Mouse (Mus musculus): Measurements from ENCODE around the gene Dnal4. TPM values are rescaled to one million over a fixed set of nuclear protein-coding genes. Genes with fewer than 3 reads are reported as not detected.
"Not testable (repeated sequence)": the region's sequence is repeated elsewhere in the genome, so short reads cannot be mapped to it uniquely, and the experiment has no call there.

The Dnal4 gene
- 10 to 100 TPM; 25.3 to 25.6 TPM for total RNA-seq (2021)
- long read RNA-seq, experiment 1, transcript Dnal4-201 (4 exons, 1,472 nt): major isoform, 44 of 60 reads
- long read RNA-seq, experiment 1, partial matches to known transcripts: 7 of 60 reads
- long read RNA-seq, experiment 1, other reads (novel, unspliced or antisense): 8 of 60 reads
- long read RNA-seq, experiment 2, transcript Dnal4-201 (4 exons, 1,472 nt): major isoform, 52 of 64 reads
- long read RNA-seq, experiment 2, partial matches to known transcripts: 7 of 64 reads
- long read RNA-seq, experiment 2, other reads (novel, unspliced or antisense): 4 of 64 reads

- no peak for DNase-seq (ENCODE audit: low spot score in 2 of 2)
Observed at GRCm38 (mm10) chr15:79777749-79778148, at the start of gene Dnal4. TSS of gene Dnal4 (minus strand) at chr15:79777849.

DNA sequence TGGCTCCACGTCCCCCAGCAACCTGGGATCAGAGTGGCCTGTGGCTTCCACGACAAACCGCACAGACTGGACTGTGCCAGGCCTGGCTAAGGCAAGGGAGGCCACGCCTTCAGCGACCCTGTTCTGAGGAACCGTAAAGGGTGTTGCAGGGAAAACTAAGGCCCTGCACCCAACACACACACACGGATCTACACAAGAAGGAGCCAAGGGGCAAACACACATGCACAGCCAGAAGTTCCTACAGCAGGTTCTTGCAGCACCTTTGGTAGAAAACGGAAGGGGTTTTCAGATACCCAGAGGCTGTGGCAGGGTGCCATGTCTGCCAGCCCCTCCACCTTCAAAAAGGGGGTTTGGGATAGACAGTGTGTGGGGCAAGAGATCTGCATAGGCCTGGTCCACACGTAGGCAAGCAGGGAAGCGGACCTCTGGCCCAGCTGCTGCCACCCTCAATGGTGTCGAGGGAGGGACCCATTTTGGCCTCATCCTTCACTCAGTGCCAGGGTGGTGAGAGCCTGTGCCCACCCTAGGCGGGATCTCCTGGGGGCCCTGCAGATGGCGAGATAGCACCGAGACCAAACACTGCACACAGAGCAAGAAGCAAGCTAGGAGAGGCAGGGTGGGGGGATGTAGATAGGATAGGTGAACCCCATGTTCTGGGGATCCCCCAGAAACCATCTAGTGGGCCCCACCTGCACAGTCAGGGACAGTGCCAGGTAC is 49.6 kb upstream of the Dnal4 start:
- DNase-seq (ENCODE audit: low spot score in 2 of 2): no peak

DNA sequence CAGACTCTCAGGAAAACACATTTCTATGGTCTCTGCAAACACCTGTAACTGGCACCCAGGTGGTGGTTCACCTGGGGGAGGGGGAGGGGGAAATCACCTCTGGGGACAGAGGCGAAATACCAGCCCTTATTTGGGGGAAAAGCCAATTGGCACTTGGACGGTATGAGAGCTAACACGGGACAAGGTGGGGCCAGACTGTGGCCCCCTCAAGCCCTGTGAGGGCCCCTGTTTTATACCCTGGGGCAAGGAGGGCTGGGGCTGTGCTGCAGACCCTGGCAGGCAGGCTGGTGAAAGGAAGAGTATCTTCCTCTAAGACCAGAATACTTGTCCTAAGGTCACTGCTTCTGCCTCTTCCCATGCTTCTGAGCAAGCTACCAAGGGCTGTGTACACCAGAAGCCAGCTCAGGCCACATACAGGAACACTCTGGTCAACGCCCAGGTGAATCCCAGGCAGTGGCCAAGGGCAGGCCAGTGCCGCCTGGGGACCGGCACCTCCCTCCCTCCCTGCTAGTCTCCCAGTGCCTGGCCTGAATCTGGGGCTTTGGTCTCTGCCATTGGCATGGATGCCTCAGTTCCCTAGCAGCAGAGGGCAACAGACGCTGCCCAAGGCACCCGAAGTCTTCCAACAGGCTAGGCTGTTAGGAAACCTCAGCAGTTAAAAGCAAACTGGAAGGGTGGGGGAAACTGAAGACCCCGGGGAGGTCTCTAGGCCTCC is 48.7 kb upstream of the Dnal4 start:
- no peak for DNase-seq (ENCODE audit: low spot score in 2 of 2)

GRCm38 (mm10) chr15:79825146-79825825 is 47.6 kb upstream of the Dnal4 start:
- no peak for DNase-seq (ENCODE audit: low spot score in 2 of 2)

DNA sequence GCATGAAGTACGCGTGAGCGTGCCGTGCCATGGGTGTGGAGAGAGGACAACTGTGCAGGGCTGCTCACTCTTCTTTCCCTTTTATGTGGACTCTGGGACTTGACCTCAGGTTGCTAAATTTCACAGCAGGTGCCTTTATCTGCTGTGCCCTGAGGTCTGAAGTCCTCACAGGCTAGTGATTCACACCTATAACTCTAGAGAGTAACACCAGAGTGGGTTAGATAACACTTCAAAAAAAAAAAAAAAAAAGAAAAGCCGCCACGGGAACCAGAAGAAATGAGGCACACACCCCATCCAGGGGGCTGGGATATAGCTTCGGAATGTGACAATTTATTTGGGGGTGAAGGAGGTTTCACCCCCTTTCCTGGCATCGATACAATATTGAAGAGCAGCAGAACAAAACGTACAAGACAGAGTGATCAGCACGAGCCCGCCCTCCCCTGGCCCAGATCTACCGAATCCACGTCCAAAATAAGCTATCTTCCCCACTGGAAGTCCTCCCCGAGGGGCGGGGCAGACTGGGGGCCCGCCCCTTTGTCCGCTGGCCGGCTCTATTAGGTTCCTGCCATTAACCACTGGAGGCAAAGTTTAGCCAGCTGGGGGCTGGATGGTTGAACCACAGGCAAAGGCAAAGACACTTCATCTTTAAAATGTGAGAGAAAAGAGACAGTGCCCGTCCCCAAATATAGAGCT is 46.1 kb upstream of the Dnal4 start:
- DNase-seq (ENCODE audit: low spot score in 2 of 2): no peak

- DNase-seq (ENCODE audit: low spot score in 2 of 2): no peak
Observed at GRCm38 (mm10) chr15:79822265-79823199, 44.9 kb upstream of the Dnal4 start.

DNA sequence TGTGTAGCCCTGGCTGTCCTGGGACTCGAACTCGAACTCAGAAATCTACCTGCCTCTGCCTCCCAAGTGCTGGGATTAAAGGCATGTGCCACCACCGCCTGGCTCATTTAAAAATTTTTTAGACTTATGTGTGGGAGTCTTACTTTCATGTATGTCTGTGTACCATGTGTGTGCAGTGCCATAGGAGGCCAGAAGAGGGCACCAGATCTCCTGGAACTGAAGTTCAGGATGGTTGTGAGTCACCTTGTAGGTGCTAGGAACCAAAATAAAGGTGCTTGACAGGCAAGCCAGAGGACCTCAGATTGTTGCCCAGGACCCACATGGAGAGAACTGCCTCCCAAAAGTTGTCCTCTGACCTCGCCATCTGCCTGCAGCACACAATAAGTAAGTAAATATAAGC is 40.7 kb upstream of the Dnal4 start:
- no peak for DNase-seq (ENCODE audit: low spot score in 2 of 2)

DNA sequence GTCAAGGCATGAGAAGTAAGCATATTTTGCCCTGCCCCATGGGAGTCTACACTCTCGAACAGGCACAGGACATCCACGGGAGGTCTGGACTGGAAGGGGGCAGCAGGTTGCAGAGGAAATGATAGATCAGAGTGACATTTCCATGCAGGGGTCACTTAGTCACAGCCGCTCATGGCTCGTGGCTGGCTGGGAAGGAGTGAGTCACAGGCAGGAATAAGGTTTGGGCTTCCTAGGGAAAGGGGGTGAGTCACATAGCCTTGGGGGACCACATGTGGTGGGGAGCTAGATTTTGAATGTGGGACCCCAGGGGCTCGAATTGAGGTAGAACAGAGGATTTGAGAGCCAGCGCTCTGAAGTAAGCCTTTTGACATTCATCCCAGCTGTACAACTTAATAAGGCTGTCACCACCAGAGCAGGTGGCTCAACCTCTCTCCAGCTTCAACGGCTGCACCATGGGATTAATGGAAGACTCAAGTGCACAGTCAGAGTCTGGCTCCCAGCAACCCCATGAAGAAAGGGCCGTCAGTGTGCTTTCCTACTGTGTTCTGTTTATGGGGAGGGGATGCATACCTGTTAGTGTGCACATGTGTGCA is 36.1 kb upstream of the Dnal4 start:
- DNase-seq (ENCODE audit: low spot score in 2 of 2): no peak

GRCm38 (mm10) chr15:79812840-79813239 is 35.2 kb upstream of the Dnal4 start:
- DNase-seq (ENCODE audit: low spot score in 2 of 2): not testable (repeated sequence)

DNA sequence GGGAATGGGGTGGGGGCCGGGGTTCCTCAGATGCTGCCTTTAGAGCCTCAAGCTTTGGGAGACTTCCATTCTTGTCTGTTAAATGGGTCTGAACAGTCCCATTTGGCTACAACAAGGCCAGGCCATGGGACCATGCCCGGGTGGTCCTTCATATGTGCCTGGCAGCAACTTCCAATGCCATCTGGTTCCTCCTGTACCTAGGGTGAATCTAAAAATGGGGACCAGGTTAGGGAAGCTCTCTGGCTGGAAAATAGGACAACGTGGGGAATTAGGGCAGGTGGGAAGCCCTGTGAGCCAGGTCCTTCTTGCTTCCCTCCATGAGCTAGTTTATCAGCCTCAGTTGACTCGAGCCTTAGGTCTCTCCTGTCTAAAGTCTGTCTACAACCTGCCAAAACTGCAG is 33.3 kb upstream of the Dnal4 start:
- no peak for DNase-seq (ENCODE audit: low spot score in 2 of 2)

DNA sequence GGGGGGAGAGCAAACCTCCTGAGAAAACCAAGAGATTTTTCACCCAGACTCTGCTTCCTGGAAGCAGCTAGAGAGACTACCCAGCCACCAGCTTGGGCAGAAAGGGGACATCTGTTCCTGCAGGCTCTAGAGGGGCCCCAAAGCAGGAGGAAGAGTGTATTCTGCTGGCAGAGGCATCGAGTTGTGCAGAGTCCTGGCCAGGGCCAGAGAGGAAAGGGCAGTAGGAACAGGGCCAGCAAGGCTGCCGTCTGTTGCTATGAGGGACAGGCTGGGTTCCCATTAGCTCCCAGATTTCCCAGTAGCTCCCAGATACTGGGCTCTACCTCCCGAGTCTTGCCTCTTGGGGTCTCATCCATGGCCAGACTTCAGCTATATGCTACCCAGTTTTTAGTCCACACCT is 32.4 kb upstream of the Dnal4 start:
- DNase-seq (ENCODE audit: low spot score in 2 of 2): no peak

- no peak for DNase-seq (ENCODE audit: low spot score in 2 of 2)
Observed at GRCm38 (mm10) chr15:79808658-79809057, 31.0 kb upstream of the Dnal4 start.

DNA sequence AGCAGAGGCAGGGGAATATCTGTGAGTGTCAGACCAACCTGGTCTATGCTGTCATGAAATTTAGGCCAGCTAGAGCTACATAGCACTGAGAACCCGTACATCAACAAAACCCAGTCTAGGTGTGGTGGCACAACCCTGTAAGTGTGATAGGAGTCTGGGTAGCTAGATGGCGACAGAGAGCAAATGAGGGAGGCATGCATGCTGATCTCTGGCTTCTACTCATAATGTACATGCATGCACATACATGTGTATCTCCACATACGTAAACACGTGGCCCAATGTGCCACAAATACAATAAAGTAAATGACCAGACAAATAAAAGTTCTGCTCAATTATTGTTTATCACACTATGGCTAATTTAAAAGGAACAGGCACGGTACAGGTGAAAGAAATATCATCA is 30.5 kb upstream of the Dnal4 start:
- DNase-seq (ENCODE audit: low spot score in 2 of 2): no peak

DNA sequence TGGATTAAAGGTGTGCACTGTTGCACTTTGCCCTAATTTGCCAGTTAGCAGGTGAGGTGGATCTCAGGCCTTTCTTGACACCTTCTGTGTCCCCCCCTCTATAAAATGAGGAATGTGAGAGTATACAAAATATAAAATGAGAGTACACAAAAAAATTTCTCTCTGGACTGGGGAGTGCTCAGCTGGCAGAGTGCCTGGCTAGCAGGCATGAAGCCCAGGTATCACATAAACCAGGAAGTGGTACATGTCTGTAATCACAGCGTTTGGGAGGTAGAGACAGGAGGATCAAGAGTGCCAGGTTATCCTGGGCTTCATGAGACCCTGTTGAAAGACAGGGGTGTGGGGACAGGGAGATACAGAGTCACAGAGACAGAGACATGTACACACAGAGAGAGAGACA is 29.4 kb upstream of the Dnal4 start:
- no peak for DNase-seq (ENCODE audit: low spot score in 2 of 2)

GRCm38 (mm10) chr15:79805246-79805645 is 27.6 kb upstream of the Dnal4 start:
- DNase-seq (ENCODE audit: low spot score in 2 of 2): no peak

DNA sequence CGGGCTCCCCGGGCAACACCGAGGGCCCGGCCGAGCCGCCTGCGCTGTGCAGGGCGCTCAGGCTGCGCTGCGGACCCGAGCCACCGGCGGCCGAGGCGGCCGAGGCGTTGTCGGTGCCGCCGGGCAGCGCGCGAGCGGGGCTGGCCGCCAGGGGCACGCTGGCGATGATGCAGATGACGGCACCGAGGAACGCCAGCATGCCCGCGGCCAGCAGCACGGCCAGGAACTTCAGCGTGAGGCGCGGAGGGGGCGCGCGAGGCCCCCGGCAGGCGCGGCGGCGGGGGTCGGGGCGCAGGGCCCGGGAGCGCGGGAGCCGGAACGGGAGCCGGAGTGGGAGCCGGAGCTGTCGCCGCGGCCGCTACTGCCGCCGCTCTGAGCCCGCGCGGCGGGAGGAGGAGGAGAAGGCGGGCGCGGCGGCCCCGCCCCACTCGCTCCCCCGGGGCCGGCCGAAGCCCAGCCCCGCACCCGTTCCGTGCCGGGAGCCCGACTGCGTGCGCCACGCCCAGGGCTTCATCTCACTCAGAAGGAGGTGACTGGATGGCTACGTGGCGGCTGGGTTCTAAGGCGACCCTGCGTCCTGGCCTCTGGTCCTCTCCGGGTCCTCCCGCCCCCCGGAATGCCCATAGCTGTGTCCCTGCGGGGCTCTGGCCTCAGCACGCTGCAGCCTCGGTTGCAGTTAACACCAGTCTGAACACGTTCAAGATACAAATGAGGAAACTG is 26.9 kb upstream of the Dnal4 start, which contains the start of gene Nptxr:
Gene Nptxr, minus strand, starts transcription at position 415 of the 720 bp plus-strand sequence.
- DNase-seq (ENCODE audit: low spot score in 2 of 2): no peak

DNA sequence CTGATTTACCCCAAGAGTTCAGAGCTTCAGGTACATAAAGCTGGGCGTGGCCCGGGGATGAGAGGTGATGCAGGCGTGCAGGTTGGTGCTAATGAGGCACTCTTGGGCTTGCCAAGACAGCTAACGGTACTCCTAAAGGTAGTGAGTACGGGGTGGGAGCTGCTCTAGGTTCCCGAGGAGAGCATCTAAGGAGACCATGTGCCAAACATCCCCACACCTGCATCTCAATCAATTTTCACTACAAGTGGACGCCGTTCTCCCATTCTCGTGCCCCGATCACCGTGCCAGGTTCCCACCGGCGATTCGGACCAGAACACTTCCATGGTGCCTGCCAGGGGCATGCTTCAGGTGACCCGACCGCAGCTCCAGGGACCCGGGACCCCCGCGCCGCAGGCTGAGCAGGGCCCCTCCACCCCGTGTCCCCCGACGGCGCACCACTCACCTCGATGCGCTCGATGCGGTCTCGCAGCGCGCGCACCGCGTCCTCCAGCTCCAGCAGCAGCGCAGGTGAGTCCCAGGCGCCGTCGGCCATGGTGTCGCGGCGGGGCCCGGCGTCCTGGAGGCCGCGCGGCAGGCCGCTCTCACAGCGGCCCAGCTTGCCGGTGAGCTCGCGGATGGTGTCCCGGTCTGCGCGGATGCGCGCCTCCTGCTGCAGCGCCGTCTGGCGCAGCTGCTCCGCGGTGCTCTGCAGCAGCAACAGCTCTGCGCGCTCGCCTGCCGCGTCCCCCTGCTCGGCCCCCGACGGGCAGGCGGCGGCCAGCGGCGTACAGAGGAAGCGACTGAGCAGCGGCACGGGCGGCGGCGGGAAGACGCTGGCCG is 26.1 kb upstream of the Dnal4 start:
- DNase-seq (ENCODE audit: low spot score in 2 of 2): no peak

- DNase-seq (ENCODE audit: low spot score in 2 of 2): no peak
Observed at GRCm38 (mm10) chr15:79802304-79802703, 24.7 kb upstream of the Dnal4 start.
